Mouse (Mus musculus): ENCODE results near the gene Art3. TPM values are rescaled to one million over a fixed set of nuclear protein-coding genes. Genes with fewer than 3 reads are reported as not detected.

Art3 gene
- total RNA-seq, 2 experiments from 2014 or later, result 620 to 781 TPM

DNA sequence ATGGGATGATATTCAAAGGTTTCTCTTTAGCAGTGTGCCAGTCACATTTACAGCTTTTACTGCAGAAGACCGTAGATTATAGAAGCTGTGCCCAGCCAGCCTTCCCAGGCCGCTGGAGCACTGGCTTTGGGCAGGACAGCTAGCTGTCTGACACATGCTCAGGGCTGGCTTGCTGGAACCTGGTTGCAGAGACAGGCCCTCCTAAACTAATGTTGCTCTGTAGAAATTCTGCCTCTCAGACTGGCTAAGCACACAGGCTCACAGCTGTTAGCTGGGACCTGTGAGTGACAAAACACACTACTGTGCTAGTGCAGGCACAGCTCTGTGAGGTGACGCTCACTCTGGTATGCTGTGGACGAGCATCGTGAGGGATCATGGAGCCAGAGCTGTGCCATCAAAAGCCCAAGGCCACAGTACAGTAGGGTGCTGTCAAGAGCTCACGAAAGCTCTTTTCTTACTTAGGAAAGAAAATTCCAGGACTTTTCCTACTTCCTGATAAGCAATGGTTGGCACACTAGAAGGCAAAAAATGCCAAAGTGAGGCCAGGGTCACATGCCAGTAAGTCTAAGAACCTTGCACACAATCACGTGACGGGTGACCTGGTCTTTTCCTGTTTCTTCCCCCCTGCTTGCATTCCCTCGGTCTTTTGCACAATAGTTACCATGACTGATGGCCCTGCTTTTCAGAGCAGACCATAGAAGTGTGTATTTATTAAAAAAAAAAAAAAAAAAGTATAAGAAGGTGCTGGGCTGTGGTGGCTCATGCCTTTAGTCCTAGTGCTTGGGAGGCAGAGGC, 77.9 kb downstream of the Art3 start:
- intact Hi-C loops (cut with DNase I), result no loop called here
- DNase-seq, result no peak

DNA sequence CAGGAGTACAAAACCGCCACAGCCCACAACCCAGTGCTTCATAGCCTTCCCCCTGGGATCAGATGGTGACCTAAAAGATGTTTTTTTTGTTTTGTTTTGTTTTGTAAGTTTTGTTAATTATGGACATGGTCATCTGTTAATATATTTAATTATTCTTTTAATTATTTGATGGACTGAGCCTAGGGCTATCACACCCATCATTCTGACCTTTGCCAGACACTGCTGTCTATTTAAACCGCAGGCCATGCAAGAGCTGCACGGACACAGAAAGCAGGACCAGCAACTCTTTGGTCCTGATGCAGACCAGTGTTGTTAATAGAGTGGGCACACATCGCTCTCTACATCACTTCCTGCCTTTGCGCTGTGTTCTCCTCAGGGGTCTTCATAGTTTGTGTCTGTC, 78.9 kb downstream of the Art3 start:
- DNase-seq, result no peak
- intact Hi-C loops (cut with DNase I), result no loop called here

DNA sequence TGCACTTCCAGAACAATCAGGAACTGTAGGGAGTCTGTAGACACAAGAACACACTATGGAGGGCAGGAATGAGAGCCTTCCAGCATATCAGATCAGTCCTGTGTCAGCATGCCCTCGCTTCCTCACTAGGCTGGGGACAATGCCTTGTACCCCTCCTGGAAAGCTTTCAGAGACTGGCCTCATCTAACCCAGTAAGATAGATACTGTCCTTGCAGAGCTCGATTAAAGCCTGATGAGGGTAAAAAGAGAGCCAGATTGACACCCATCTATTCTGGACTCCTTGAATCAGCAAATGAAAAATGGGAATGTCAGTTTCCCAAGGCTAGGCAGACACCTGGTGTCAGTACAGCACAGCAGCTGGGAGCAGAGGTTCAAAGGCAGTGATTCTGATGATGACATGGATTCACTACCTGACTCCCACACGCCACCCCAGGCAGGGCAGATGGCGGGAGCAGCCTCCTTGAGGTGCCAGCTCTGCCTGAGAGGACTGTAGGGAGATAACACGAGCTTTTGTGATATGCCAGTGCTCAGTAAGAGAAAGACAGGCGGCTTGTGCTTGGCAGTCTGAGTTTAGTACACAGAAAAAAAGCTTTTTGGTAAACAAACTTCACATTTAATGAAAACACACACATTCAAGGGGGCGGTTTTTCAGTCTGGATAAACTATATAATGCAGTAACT, 80.0 kb downstream of the Art3 start:
- no peak for DNase-seq
- intact Hi-C loops (cut with DNase I), result no loop called here

DNA sequence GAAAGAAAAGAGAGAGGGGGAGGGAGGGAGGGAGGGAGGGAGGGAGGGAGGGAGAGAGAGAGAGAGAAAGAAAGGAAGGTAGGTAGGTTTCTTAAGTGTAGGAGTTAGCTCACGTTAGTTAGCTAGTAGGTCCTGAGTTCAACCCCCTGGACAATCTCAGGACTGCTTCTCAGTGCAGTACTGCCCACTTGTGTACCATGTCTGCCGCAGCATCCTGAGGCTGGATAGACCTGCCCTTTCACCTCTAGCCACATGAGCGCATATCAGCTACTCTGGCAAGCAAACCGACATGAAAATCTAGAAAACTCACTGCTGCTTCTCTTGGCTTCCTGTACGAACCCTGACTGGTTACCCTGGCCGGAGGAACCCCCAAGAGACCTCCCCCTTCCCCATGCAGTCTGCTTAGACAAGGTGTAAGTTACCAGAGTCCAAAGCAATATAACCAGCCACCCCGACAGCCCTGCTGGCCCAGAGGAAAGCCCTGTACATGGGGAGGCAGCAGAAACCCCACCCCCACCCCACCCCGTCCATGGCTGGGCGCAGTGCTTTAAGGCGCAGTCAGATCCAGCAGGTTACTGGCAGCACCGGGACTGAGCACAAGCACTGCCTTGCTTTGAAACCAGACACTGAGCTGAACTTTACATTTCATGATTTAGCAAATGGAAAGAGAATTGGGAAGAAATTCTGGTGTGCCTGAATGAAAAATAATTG, 81.8 kb downstream of the Art3 start:
- intact Hi-C loops (cut with DNase I), result no loop called here
- DNase-seq, result no peak

DNA sequence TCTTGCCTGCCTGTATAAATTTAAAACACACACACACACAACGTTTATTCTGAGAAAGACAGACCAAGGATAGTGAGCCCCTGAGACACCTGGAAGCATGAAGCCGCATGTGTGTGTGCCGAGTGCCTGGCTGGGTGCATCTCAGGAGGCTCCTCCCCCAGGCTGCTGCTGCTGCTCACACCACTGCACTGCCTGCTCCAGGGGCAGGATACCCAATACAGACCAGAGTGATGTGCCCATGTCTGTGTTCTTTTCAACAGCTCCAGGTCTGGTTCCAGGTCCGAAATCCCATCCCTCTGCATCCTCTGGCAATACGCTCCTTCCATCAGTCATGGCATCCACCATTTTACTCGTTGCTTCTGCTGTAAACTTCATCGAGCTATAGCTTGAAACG, 82.4 kb downstream of the Art3 start:
- no peak for DNase-seq
- intact Hi-C loops (cut with DNase I), result no loop called here

DNA sequence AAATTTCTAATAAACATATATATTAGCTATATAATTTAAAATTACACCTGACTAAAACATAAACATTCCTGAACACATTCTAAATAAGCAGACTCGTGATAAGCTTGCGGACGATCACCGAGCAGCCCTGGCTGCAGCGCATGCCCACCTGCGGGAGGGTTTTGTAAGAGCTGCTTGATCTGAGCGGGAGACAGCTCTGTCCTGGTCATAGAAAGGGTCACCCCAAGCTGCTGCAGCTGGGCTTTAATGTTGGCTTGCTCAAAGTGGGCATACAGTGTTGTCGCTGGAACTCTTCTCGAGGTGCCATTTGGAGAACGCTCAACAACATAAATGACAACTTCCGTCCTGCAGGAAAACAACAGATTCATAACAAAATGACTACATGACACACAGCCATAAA, 92.5 kb downstream of the Art3 start:
- intact Hi-C loops (cut with DNase I), result no loop called here
- DNase-seq, result no peak

DNA sequence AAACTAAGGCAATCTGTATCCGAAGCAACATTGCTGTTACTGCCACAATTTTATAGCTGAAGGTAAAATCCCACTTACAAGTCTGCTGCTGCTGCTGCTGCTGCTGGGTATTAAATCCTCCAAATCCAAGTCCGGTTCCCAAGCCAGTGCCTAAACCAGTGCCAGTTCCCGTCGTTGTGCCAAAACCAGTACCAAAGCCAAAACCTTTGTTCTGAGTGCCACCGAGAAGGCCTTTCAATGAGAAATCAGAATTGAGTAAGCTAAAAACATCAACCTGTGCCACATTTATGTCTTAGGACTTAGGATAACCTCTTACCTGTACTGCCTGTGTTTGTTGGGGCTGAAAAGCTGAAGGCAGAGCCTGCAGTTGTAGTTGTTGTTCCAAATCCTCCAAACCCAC, 99.1 kb downstream of the Art3 start:
- DNase-seq, result no peak
- intact Hi-C loops (cut with DNase I), result no loop called here

DNA sequence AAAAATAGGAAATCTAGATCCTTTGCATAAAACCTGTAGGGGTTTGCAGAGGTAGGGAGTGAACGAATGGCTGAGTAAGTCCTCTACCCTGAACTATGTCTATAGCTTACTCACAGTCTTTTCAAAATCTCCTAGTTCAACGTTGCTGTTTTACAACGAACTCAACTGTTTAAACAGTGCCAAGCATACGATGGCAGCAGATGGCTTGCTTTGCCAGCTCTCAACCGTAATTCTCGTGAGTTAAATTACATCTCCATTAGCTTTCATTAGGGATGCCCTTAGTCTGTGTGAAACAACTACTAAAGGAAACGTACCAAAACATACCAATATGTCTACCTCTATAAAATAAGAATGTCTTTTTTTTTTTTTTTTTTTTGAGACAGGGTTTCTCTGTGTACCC, 100.0 kb downstream of the Art3 start:
- DNase-seq, result no peak
- intact Hi-C loops (cut with DNase I), result no loop called here

DNA sequence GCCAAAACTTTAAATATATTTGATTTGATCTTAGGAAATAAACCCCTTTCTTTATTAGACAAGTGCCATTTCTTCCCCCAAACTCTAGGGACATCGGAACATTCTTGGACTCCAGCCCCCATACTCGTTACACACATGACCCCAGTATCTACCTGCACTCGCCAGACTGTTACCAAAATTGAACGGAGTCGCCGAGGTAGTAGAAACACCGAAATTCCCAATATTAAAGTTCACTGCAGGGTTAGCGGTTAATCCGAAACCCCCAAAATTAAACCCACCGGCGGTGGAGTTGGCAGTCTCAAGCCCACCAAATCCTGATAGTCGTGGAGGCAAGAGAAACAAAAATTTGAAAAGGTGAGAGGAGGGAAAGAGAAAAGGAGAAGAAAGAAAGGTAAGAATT, 102.4 kb downstream of the Art3 start:
- intact Hi-C loops (cut with DNase I), result loop anchor here (2.0 kb wide), 1 partner anchor 71 kb away; no protein-coding TSS in a partner anchor
- no peak for DNase-seq

DNA sequence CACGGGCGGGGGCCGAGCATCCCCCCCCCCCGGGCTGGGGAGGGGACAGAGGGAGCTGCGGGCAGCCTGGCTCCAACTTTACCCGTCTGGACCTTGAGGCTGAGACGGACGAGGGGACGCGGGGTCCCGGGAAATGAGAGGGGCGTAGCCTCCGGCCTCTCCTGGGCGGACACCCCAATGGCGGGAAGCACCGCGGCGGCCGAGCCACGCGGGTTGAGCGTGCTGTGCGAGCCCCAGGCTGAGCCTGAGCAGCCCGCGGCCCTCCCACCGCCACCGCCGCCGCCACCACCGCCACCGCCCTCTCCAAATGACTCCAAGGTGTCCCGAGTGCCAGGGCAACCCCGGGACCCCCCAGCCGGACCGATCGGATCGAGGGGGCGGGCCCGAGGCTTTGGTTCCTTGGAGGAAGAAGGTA, 103.0 kb downstream of the Art3 start:
- peak in 1 of 2 experiments; percentile 50 for DNase-seq
- intact Hi-C loops (cut with DNase I), result loop anchor here (2.0 kb wide), 1 partner anchor 70 kb away; no protein-coding TSS in a partner anchor

DNA sequence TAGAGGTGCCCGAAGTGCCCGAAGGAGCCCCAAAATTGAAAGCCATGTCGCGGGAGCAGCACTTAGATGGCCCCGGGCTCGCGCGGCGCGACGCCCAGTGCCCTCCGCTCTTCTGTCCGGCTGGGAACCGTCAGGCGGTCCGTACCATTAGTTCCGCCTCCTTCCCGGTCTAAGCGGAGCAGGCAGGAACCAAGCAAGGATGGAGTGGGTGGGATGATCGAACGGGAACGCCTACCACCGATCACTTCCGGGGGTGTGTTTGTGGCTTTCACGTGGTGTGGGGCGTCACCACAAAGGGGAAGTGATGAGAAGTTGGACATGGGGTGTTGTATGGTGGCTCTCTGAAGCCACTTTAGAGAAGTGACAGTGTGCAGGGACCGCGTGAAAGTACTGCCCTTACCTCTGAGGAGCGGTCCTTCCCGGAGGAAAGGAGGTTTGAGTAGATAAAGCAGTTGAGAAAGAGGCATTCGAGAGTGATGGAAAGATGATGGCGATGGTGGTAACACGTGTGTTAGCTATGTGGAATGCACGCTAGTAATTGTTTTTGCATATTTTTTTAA, 103.5 kb downstream of the Art3 start, which contains the start of gene Nup54:
Gene Nup54, minus strand, starts transcription at position 195 of the 560 bp plus-strand sequence.
- intact Hi-C loops (cut with DNase I), result loop anchor here (2.0 kb wide), 1 partner anchor 70 kb away; no protein-coding TSS in a partner anchor
- peak; percentile 92 to 96 for DNase-seq

DNA sequence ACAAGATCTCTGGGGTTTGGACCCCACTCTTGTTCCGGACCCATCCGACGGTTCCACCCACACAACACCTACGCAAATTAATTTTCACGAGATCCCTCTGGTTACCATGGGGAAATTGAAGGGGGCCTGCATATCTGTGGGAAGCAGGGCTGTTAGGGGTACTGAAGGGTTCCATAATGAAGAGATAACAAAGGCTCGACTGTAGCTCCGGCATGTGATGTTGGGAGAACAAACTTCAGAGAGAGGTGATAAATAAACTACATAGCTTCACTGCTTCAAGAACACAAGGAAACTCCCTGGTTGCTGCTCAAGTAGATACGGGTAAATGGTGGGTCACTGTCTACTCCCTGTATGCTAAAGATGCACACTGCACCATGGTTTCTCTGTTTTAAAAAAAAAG, 106.9 kb downstream of the Art3 start:
- intact Hi-C loops (cut with DNase I), result no loop called here
- DNase-seq, result no peak

DNA sequence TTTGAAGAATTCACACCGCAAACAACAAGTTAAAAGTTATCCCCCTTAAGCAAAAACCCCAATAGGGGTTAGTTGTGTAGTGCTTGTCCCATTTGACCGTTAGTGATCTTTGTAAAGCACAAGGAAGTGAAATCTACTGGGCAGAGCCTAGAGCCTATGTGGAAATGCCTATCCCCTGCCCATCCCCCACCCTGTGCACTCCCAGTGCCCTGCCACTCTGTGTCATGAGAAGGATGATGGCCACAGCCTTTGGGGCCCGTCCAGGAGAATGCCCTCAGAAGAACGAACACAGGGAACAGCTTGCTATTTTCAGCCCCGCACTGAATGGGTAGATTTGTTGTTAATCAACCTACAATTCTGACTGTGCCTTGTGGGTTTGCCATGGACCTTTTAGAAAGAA, 109.9 kb downstream of the Art3 start:
- peak; percentile 44 to 47 for DNase-seq
- intact Hi-C loops (cut with DNase I), result loop anchor here (5.0 kb wide), 1 partner anchor 161 kb away; the partner anchor contains the start of gene Stbd1

DNA sequence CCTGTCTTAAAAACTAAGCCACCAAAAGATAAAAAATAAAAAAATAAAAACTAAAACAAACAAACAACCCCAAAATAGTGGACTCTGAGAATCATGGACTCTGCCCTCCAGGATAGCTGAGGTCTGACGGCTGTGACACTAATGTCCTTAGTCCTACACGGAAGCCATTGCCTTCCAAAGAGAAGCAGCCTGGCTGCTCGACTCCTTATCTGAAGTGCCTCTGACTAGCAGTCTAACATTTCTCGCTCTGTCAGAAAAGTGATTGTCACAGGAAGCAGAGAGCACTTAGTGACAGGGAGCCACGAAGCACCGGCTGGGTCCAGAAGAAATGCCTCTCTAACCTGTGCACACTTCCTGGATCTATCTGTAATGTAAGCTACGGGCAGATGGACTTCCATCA, 111.3 kb downstream of the Art3 start:
- intact Hi-C loops (cut with DNase I), result loop anchor here (5.0 kb wide), 1 partner anchor 159 kb away; the partner anchor contains the start of gene Stbd1
- DNase-seq, result peak in 1 of 2 experiments; percentile 11

DNA sequence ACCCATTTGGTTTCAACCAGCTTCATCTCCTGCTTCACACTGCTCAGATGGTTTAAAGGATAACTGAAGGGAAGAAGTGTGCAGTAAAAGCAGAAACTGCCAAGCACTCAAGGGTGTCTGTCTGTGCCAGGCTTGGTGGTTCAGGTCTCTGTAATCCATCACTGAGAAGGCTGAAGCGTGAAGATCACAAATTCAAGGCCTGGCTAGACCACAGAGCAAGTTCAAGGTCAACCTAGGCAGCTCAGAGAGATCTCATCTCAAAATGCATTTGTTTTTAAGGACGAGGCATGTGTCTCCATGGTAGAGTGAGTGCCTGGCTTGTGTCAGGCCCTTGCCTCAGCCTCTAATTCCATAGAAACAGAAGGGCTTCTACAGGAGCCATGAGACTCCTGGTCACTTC, 113.4 kb downstream of the Art3 start:
- intact Hi-C loops (cut with DNase I), result no loop called here
- DNase-seq, result no peak

DNA sequence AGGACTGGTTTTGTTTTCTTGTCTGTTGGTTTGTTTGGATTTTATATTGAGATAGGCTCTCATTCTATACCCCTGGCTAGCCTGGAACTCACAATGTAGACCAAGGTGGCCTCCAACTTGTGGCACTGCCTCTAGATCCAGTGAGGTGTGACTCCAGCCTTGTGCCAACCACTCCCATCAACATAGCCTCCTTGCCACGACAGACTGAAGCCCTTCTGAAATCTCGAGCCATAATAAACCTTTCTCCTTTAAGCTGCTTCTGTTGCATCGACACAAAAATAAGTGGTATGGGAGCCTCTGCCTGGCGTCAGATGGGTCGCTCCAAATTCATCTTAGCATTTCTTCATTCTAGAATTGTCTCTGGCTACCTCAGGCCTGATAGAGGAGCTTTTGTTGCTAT, 115.1 kb downstream of the Art3 start:
- intact Hi-C loops (cut with DNase I), result no loop called here
- no peak for DNase-seq

DNA sequence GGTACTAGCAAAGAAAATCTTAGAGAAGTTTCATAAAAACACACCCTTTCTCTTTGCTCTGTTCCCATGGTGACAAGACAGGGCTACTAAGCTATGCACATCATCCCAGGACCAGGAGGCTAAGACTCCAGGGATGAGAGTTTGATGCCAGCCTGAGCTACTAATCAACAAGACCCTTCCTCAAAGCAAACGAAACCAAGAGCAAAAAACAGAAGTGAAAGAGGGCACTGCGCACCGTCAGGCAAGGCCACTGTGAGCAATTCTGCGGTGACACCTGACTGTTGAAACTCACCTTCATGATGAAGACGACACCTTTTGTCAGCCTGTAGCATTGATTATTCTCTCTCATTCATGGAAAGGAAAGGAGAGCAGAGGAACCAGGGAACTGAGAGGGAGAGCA, 121.2 kb downstream of the Art3 start:
- no peak for DNase-seq
- intact Hi-C loops (cut with DNase I), result no loop called here

DNA sequence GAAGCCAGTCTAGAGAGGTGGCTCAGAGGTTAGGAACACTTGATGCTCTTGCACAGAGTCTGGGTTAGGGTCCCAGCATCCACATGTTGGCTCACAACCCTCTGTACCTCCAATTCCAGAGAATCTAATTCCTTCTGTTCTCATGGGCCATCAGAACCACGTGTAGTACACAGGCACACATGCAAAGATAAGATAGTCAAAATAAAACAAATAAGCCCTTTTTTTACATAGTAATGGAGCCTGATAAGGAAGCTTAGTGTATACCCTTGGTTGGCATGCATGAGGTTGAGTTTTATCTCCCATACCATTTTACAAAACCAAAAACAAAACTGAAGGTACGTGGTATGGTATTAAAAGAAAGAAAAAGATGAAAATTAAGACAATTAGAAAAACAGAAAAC, 125.8 kb downstream of the Art3 start:
- intact Hi-C loops (cut with DNase I), result no loop called here
- no peak for DNase-seq

DNA sequence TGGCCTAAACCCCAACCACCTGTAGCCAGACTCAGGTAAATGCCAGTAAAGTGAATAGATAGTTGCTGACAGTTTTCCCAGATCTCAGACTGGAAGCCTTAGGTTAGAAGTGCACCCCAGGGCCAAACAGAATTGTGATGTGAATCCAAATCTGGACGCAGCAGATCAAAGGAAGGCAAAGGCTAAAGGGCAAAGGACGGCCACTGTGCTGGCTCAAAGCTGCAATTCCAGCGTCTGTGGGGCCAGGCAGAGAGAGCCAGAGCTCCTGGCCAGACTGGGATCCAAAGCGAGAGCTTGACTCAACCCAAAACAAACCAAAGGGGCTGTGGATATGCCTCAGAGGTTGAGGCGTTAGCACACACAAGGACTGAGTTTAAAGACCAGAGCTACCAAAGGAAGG, 127.1 kb downstream of the Art3 start:
- no peak for DNase-seq
- intact Hi-C loops (cut with DNase I), result no loop called here

DNA sequence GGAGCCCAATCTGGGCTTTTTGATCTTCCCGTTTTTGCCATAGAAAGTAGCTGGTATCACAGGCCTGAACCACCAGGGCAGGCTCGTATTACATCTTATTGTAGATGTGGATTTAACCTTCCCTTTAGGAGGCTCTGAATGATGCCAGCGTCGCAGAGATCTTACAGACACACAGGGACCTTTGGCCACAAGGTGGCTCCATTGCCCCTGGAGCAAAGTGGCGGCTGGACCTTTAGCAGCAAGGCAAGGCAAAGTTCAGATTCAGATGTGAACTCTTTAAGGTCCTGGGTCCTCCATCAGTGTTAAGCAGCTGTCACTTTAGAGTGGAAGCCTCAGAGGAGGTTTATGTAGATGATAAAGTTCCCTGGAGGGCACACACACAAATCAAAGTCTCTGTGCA, 129.7 kb downstream of the Art3 start:
- intact Hi-C loops (cut with DNase I), result loop anchor here (2.0 to 5.0 kb wide), 4 partner anchors 43 to 266 kb away; no protein-coding TSS in a partner anchor
- DNase-seq, result peak; percentile 78 to 83

Data from heart, postnatal 14 days (tissue).